Mouse (Mus musculus) midbrain, postnatal 0 days (tissue): Measurements from ENCODE around the gene Fcho2. TPM values are rescaled to one million over a fixed set of nuclear protein-coding genes. Genes with fewer than 3 reads are reported as not detected.

Experiments
- ATAC-seq: fragments of 200-750 bp; cut with Nextera tagmentation; 2 replicates; pipeline ENCODE4 v1.8.0; 2017; ENCODE audit warnings: moderate number of reproducible peaks, mild to moderate bottlenecking, moderate TSS enrichment, moderate library complexity; ENCODE audit not compliant: low FRiP score
- DNase-seq: peaks from one replicate; pipeline ENCODE4 v3.0.0-alpha.2; 2015; ENCODE audit warnings: low spot score
- H3K27ac ChIP-seq: fragments of 300-500 bp; sonication (generic); 2 replicates; pipeline ENCODE4 v1.5.1; 2014; ENCODE audit warnings: low read depth, mild to moderate bottlenecking, low read length, mixed read lengths
- H3K27me3 ChIP-seq: fragments of 300-500 bp; sonication (generic); 2 replicates; pipeline ENCODE4 v1.6.1; 2014; ENCODE audit warnings: low read length, control low read depth, mixed read lengths; ENCODE audit not compliant: insufficient read depth
- H3K36me3 ChIP-seq: fragments of 300-500 bp; sonication (generic); 2 replicates; pipeline ENCODE4 v1.6.1; 2014; ENCODE audit warnings: low read length, control low read depth, mixed read lengths; ENCODE audit not compliant: insufficient read depth
- H3K4me1 ChIP-seq: fragments of 300-500 bp; sonication (generic); 2 replicates; pipeline ENCODE4 v1.6.1; 2014; ENCODE audit warnings: mild to moderate bottlenecking, control low read depth, antibody characterized with exemption, low read length, mixed read lengths; ENCODE audit not compliant: insufficient read depth
- H3K4me2 ChIP-seq: fragments of 300-500 bp; sonication (generic); 2 replicates; pipeline ENCODE4 v1.6.1; 2014; ENCODE audit warnings: low read depth, mild to moderate bottlenecking, low read length, mixed read lengths; ENCODE audit not compliant: poor library complexity, severe bottlenecking
- H3K4me3 ChIP-seq: fragments of 300-500 bp; sonication (generic); 2 replicates; pipeline ENCODE4 v1.5.1; 2014; ENCODE audit warnings: low read depth, mild to moderate bottlenecking, low read length, moderate library complexity
- H3K9ac ChIP-seq: fragments of 300-500 bp; sonication (generic); replicated peaks from 2 replicates; pipeline ENCODE4 v1.6.1; 2014; ENCODE audit warnings: mild to moderate bottlenecking, low read length, moderate library complexity, mixed read lengths; ENCODE audit not compliant: poor library complexity, severe bottlenecking
- H3K9me3 ChIP-seq: fragments of 300-500 bp; sonication (generic); 2 replicates; pipeline ENCODE4 v1.6.1; 2016; ENCODE audit warnings: low read length, control low read depth
- CTCF ChIP-seq: IDR thresholded peaks from 2 replicates; pipeline ENCODE4 v1.5.1; 2016; ENCODE audit warnings: antibody characterized with exemption, mild to moderate bottlenecking
- WGBS: fragments of 180-500 bp; shearing (Covaris S2); extraction: QIAGEN DNeasy Blood & Tissue Kit; methylation state at CpG from one replicate; pipeline ENCODE4 v1.1.7; 2014; 5-methylcytosine and 5-hydroxymethylcytosine counted together
- polyA plus RNA-seq: library from polyadenylated mRNA; unstranded; fragments of >200 nt; fragmentation: Nextera tagmentation; extraction: Ambion mirVana; gene quantifications from 2 replicates; pipeline ENCODE4 v1.2.1, GENCODE M21; 2015
- total RNA-seq: library from RNA; depleted of rRNA; stranded (reverse); fragments of >200 nt; gene quantifications from 2 replicates; pipeline ENCODE4 v1.2.3, GENCODE M21; 2014

Gene Fcho2
- total and polyA plus RNA-seq, 2 experiments from 2014 or later: 15.1 to 16.4 TPM

DNA sequence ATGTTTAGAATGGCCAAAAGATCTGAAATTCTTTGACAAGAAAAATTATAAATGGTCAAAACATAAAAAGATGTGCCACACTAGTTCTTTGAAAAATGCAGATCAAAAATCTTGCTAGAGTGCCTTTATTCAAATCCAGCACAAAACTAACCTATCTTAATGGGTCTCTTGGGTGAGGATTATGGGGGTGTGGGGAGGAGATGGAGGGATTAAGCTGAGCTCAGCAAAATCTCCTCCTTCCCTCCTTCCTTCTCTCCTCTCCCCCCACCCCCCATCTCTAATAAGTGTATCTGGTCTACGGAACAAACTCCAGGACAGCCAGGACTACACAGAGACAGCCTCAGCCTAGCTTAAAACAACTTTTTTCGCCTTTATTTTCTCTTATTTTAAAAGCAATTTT lies 43.8 kb downstream of the Fcho2 start:
- no peak overlapping the region for H3K4me3 ChIP-seq

DNA sequence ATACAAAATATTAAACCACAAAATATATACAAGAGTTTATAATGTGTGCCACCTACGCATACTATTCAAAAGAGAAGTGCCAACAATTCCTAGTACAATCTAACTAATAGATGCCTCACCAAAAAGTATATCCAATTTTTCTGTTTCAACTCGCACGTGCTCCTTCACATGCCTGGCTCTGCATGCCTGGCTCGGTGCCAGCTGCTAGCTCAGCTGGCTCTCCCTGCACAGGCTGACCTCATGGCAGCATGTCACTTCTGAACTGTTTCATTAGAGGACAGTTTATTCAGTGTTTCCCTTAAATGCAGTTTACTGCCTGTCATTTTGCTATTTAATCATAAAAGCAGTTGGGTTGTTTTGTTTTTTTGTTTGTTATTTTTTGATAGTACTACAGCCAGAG lies 46.9 kb downstream of the Fcho2 start:
- WGBS: 33% methylated on average over 4 of the region's 4 CpGs
- ATAC-seq: no peak
- DNase-seq: peak; percentile 81
- Histone ChIP-seq H3K4me2 (no peak overlapping the region), H3K4me3 (no peak overlapping the region), H3K9ac (no peak overlapping the region), H3K27me3 (no peaks in the 10 kb centered on the region), H3K9me3 (no peaks in the 10 kb centered on the region), H3K4me1 (no peaks in the 10 kb centered on the region), H3K27ac (no peak overlapping the region), H3K36me3 (no peaks in the 10 kb centered on the region)
- TF ChIP-seq CTCF: no peak

More for the DNA sequence above, 43.8 kb downstream of the Fcho2 start:
- H3K27me3 ChIP-seq: no peaks in the 10 kb centered on the region
- DNase-seq (no peak), ATAC-seq (no peak)
- H3K36me3 ChIP-seq: 0 out of 2 replicates have a peak, but pooled peaks cover 3% of the 10 kb centered on the region
- H3K4me2 ChIP-seq: no peak overlapping the region
- WGBS: 70% methylated on average over 2 of the region's 2 CpGs
- H3K4me1 ChIP-seq: no peaks in the 10 kb centered on the region
- H3K9ac ChIP-seq: no peak overlapping the region
- no peak overlapping the region for H3K27ac ChIP-seq
- no peak for TF ChIP-seq CTCF
- H3K9me3 ChIP-seq: no peaks in the 10 kb centered on the region

DNA sequence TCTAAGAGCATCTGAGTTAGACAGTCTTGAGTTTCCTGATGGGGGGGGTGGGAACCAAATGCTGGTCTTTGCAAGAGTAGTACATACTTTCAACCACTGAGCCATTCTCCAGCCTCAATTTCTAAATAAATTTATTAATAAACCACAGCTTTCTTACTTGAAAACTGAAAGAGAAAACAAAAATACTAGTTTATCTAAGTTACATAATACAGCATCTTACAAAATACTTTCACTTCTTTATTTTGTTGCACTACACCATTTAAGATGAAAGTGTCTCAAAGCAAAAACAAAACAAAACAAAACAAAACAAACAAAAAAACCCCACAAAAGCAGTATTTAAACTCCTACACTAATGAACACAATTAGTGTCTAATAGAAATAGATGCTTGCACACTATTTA lies 53.5 kb downstream of the Fcho2 start:
- Histone ChIP-seq H3K9ac (no peak overlapping the region), H3K27me3 (no peaks in the 10 kb centered on the region), H3K9me3 (no peaks in the 10 kb centered on the region), H3K4me2 (no peak overlapping the region), H3K27ac (no peak overlapping the region), H3K4me1 (no peaks in the 10 kb centered on the region), H3K4me3 (no peak overlapping the region), H3K36me3 (peaks cover 2% of the 10 kb centered on the region; the same call in 1 of the 2 replicates)
- ATAC-seq (no peak), DNase-seq (no peak)
- no peak for TF ChIP-seq CTCF

DNA sequence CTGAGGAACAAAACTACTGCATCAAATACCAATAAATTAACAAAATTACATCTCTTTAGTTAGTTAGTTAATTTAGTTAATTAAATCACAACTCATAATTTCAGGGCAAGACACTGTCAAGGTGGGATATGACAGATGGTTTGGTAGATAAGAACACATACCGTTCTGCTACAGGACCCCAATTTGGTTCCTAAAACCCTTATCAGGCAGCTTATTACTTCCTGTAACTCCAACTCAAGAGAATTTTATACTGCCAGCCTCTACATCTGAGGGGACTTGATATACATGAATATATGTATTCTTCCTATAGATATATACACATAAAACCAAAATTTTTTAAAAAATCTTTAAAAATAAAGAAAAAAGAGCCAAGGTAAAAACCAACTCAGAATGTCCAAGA lies 59.4 kb downstream of the Fcho2 start:
- H3K36me3 ChIP-seq: no peaks in the 10 kb centered on the region
- no peak for ATAC-seq
- H3K4me2 ChIP-seq: no peak overlapping the region
- H3K4me3 ChIP-seq: no peak overlapping the region
- H3K27ac ChIP-seq: no peak overlapping the region
- no peak overlapping the region for H3K9ac ChIP-seq
- H3K4me1 ChIP-seq: no peaks in the 10 kb centered on the region
- TF ChIP-seq CTCF: no peak
- no peaks in the 10 kb centered on the region for H3K27me3 ChIP-seq
- H3K9me3 ChIP-seq: no peaks in the 10 kb centered on the region
- DNase-seq: no peak
- 94% methylated on average over 1 of the region's 1 CpGs for WGBS

DNA sequence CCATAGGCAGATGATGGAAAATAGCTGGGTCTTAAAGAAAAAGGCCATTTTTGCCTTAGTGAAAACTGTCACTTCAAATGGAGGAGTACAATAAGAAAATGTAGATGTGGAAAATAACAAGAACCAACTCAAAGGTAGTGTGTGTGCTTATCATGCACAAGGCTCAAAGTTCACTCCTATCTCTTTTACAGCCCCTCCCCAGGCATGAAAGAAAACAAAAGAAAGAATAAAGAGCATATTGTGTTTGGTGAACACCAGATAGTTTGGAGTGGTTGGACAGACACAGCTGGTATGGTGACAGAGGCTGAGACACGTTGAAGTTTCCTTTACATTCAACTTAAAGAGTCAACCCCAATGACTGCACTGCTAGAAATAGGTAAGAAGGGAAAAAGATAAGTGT lies 70.6 kb downstream of the Fcho2 start:
- H3K4me2 ChIP-seq: no peak overlapping the region
- H3K4me3 ChIP-seq: no peak overlapping the region
- no peaks in the 10 kb centered on the region for H3K9me3 ChIP-seq
- DNase-seq (no peak), ATAC-seq (no peak)
- H3K36me3 ChIP-seq: peaks cover 13% of the 10 kb centered on the region; the same call in 1 of the 2 replicates
- 68% methylated on average over 1 of the region's 1 CpGs for WGBS
- H3K27ac ChIP-seq: no peak overlapping the region
- TF ChIP-seq CTCF: no peak
- H3K9ac ChIP-seq: no peak overlapping the region
- no peaks in the 10 kb centered on the region for H3K4me1 ChIP-seq
- no peaks in the 10 kb centered on the region for H3K27me3 ChIP-seq

DNA sequence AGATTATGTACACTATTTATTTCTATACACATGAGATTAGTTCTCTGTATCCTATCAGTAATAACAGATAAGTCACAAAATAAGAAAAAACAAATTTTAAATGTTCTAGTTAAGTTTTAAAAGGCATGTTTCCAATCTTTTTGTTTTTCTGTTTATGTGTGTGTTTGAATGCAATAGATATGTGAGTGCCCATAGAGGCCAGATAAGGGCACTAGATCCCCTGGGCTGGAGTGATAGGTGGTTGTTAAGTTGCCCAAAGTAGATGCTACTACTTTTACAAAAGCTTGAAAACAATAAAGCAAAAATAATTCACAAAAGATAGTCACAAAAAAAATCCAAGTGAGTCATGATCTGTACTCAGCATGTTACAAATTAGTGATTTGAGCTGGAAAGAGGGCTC lies 71.4 kb downstream of the Fcho2 start:
- H3K4me1 ChIP-seq: no peaks in the 10 kb centered on the region
- ATAC-seq (no peak), DNase-seq (no peak)
- no peak overlapping the region for H3K27ac ChIP-seq
- no peak for TF ChIP-seq CTCF
- no peak overlapping the region for H3K4me3 ChIP-seq
- H3K9me3 ChIP-seq: no peaks in the 10 kb centered on the region
- H3K27me3 ChIP-seq: no peaks in the 10 kb centered on the region
- H3K9ac ChIP-seq: no peak overlapping the region
- H3K4me2 ChIP-seq: no peak overlapping the region
- H3K36me3 ChIP-seq: peaks cover 13% of the 10 kb centered on the region; the same call in 1 of the 2 replicates
